Mouse (Mus musculus) regulatory T cell (primary cell): ENCODE data around the gene Nova1.

ENCODE experiments used
- in situ Hi-C: fragments of 300-600 bp; cut with MboI, MseI; formaldehyde crosslinking; loops from one replicate; pipeline ENCODE4 v1.15.1; 2025; ENCODE audit warnings: high pct_unique_total_duplicates

Gene Nova1

GRCm38 (mm10) chr12:46818856-46819347 is at the start of gene Nova1:
Gene Nova1 (minus strand): TSS chr12:46818929.
- in situ Hi-C loops = no loop called here

- in situ Hi-C loops = no loop called here
These were observed 756 bp upstream of the Nova1 start for GRCm38 (mm10) chr12:46819348-46820022.

- in situ Hi-C loops = no loop called here
These were observed 491 bp downstream of the Nova1 start for GRCm38 (mm10) chr12:46818021-46818855.

GRCm38 (mm10) chr12:46817211-46817803 is 1.4 kb downstream of the Nova1 start:
- in situ Hi-C loops = no loop called here

DNA sequence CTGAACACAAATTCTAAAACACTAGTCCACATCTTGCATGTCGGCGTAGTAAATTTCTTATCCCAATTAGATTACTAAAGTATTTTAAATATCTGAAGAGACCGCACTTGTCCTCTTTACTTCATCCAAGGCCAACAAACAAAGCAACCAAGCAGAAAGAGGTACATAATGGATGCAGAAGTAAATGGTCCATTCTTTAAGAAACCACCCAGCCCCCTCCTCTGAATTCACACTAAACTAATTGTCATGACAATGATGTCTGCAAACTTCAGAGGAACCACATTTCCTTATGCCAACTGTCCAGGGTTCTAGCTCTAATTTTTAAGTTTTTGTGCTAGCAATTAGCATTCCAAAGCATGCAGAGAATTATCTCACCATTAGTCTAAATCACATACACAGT is 2.4 kb downstream of the Nova1 start:
- in situ Hi-C loops = no loop called here

- in situ Hi-C loops = no loop called here
These were observed 3.0 kb downstream of the Nova1 start for GRCm38 (mm10) chr12:46815697-46816096.

DNA sequence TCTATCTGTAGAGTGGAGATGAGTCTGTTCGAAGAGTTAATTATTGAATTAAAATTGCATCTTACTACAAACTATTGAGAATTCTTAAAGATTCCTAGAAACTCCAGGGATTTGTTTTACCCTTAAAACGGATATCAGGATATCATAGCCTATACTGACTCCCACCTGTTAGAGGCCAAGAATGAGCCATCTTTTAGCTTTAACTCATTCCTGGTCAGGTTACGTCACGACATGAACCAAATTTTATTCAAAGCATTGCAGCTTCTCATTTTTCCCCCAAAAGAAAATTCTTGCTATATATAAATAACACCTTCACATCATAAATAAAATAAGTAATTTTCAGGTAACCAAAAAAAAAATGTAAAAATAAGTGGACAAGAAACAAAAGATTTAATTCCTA is 3.9 kb downstream of the Nova1 start:
- in situ Hi-C loops = no loop called here

- in situ Hi-C loops = no loop called here
These were observed 17.4 kb downstream of the Nova1 start for GRCm38 (mm10) chr12:46801311-46801710.

DNA sequence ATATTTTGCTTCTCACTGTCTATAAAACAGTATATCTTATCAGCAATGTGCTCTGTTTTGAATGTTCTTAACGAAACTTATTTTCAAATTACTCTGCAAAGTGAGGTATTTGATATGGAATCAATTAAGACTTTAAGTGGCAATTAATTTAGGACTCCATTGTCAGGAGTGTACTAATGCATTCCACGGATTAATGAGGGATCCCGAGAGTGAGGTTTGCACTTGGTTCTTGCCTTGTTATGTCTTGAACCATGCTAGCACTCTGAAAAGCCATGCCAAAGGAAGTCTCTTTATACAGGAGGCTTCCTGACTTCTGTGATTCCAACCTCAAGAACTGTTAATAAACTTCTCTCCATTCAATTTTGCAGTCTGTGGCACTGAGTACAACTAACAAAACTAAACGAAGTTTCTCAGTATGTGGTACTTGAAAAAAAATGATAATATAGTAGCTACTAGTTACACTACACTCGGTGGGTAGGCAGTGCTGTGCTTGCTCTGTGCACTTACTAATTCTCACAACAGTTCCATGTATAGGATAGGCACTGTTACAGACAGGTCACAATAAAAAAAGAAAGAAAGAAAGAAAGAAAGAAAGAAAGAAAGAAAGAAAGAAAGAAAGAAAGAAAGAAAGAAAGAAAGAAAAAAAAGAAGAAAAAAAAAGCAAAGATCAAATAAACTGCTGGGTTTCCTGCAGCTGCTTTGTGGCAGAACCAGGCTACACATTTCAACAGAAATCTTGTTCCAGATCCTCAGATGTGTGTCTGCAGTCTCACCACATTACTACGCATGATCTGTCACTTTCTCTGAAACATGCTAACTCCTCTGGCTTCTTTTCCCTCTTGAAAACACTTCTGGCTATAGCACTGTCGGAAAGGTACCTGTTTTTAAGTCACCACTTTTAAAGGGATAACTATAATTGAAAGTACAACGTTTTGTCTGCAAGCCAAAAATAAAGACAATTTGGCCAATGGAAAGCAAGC is 36.1 kb downstream of the Nova1 start:
- in situ Hi-C loops = no loop called here

- in situ Hi-C loops = no loop called here
These were observed 37.2 kb downstream of the Nova1 start for GRCm38 (mm10) chr12:46781481-46781880.

GRCm38 (mm10) chr12:46780983-46781382 is 37.7 kb downstream of the Nova1 start:
- in situ Hi-C loops = no loop called here

- in situ Hi-C loops = no loop called here
These were observed 59.3 kb downstream of the Nova1 start for GRCm38 (mm10) chr12:46759450-46759849.

GRCm38 (mm10) chr12:46754325-46754848 is 64.3 kb downstream of the Nova1 start:
- in situ Hi-C loops = no loop called here

DNA sequence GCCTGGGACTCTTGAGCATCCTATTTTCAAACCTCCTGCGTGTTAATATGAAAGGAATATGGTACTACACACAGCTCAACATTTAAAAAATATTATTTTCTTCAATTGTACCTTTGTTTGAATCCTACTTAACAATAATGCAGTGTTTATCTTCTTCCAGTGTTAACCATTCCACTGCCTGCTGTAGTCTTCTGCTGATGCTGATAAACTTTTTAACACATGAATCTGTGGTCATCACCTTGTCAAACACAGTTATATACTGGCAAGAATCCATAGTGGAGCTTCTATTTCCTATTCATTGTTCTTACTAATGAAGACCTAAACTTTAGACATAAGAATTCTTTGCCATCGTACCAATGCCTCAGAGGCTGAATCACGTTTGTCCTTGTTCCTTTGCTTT is 65.6 kb downstream of the Nova1 start:
- in situ Hi-C loops = no loop called here

DNA sequence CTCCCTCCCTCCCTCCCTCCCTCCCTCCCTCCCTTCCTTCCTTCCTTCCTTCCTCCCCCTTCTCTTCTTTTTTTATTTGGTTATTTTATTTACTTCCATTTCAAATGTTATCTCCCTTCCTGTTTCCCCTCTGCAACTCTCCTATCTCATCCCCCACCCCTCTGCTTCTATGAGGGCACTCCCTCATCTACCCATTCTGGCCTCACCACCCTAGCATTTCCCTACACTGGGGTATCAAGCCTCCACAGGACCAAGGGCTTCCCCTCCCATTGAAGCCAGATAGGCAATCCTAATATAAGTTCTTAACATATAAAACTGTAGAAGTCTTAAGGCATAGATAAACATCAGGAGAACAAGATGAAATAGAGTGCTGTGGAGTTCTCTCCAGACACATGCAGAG is 85.5 kb downstream of the Nova1 start:
- in situ Hi-C loops = no loop called here

DNA sequence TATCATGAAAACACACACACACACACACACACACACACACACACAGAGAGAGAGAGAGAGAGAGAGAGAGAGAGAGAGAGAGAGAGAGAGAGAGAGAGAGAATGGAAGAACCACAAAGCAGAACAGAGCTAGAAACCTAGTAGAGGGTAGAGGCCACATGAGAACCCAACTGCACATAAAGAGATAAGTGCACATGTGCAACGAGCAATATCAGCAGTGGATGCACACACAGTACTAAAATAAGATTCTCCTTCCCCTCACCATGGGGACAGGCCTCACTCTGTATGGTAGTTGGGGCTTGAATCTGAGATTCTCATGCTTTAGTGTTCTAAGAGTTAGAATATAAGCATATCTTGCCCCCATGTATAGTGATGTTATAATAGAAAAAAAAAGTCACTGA is 86.8 kb downstream of the Nova1 start:
- in situ Hi-C loops = no loop called here

- in situ Hi-C loops = no loop called here
These were observed 96.8 kb downstream of the Nova1 start for GRCm38 (mm10) chr12:46721914-46722313.

DNA sequence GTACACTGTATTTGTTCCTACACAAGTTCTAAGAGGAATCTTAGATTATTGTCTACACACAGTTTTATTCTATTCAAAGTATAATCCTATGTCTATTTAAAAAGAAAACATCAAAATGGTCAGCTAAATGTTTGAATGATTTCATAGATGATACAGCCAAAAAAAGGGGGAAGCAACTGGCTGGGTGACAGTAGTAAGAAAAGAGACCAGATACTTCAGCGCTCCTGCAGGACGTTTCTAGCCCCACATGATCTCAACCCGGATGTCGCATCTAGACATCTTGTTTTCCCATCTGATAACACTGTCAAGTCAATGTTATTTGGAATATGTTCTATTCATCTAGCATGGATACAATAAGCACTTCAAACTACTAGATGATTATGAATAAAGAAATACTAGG is 99.7 kb downstream of the Nova1 start:
- in situ Hi-C loops = no loop called here

GRCm38 (mm10) chr12:46710094-46710493 is 108.6 kb downstream of the Nova1 start:
- in situ Hi-C loops = no loop called here

DNA sequence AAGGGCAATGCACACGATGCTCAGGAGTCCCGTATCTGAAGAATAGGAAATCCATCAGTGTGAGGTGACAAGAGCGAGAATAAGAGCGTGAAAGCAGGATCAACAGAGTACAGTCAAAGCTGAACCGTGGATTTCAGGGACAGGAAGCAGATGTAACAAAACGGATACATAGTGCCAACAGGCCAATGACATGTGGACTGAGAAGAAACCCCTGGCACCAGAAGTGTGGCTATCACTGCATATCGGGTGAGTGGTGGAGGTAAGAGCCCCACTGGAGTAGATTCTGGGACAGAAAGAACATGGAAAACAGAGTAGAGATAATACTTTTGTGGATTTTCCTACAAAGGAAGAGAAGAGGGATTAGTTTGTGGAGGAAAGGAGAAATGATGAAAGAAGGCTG is 109.3 kb downstream of the Nova1 start:
- in situ Hi-C loops = no loop called here

DNA sequence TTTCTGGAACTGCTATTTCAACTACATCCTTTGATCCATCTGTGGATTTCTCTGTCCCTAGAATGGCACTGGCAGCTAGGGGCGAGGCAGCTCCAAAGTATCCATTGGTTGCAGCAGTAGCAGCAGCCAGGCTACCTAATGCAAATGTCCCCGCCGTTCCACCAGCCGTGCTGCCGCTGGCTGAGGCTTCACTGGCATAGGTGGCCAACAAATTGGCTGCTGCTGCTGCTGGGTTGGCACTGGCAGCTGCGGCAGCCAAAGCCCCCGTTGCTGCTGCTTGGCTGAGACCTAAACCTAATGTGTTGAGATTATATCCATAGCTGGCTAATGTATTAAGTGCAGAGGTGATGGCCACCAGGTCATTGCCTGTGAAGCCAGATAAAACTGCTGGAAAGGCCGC is 118.5 kb downstream of the Nova1 start:
- in situ Hi-C loops = no loop called here
